Comparison of ENCODE assay signal across 10 mouse cellular contexts in the genomic region with DNA sequence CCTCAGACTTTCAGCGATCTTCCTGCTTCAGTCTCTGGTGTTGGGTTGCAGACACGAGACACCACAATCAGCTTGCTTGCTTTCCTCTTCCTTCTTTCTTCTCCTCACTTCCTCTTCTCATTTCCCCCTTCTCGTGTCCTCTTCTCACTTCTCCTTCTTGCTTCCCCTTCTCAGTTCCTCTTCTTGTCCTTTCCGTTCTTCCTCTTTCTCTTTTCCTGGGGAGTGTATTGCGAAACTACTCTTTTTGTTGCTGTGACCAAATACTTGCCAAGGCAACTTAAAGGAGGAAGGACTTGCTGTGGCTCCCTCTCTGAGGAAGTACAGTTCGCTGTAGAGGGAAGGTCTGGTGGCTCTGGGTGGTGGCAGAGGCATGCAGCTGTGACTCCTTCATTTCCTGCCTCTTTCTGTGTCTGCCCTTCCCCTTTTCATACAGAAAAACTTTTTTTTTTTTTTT. TPM values are rescaled to one million over a fixed set of nuclear protein-coding genes. Genes with fewer than 3 reads are reported as not detected.
A peak's percentile ranks its signal among the peaks of the same experiment; 100 is the strongest.
DNase-seq lines count a peak whose midpoint lies in the region; ATAC-seq and TF ChIP-seq lines count a peak whose summit lies in the region.
"Had no signal": no experiment of that assay in that cellular context is flagged by ENCODE, and none has a peak within 500 bp of the region (broad histone marks: within the 10 kb centered on the region; RNA-seq: fewer than 3 reads in every experiment).

No protein-coding gene starts in this region.

- no peak overlapping the region for H3K4me2 ChIP-seq in limb, embryonic 13.5 days (replicated peaks)
- H3K4me2 ChIP-seq in liver, embryonic 11.5 days = no peak overlapping the region
- H3K4me2 ChIP-seq in stomach, postnatal 0 days (replicated peaks; ENCODE audit: low read depth) = no peak overlapping the region
- H3K4me2 ChIP-seq: lung, embryonic 14.5 days; neural tube, embryonic 15.5 days had no signal

- H3K27ac ChIP-seq in limb, embryonic 13.5 days = peak overlapping the region; percentile 22; the same call in 1 of the 2 replicates
- H3K27ac ChIP-seq in limb, embryonic 10.5 days = no peak overlapping the region
- H3K27ac ChIP-seq in liver, embryonic 11.5 days (ENCODE audit: low read depth, low read length) = peak overlapping the region; percentile 46; the same call in 1 of the 2 replicates
- H3K27ac ChIP-seq in stomach, postnatal 0 days (replicated peaks) = peak overlapping the region; percentile 20
- H3K27ac ChIP-seq: neural tube, embryonic 15.5 days had no signal

- TF ChIP-seq EP300 in stomach, postnatal 0 days (optimal IDR thresholded peaks at IDR 0.05) = no peak

- no peak overlapping the region for H3K4me3 ChIP-seq in limb, embryonic 13.5 days
- no peak overlapping the region for H3K4me3 ChIP-seq in limb, embryonic 10.5 days
- H3K4me3 ChIP-seq in G1E (ENCODE audit: low read depth, low read length) = no peak overlapping the region
- H3K4me3 ChIP-seq in liver, embryonic 11.5 days (ENCODE audit: low read depth, low read length) = no peak overlapping the region
- H3K4me3 ChIP-seq in stomach, postnatal 0 days (ENCODE audit: low read depth, low read length) = no peak overlapping the region
- H3K4me3 ChIP-seq: neural tube, embryonic 15.5 days had no signal

- no peaks in the 10 kb centered on the region for H3K27me3 ChIP-seq in limb, embryonic 13.5 days
- H3K27me3 ChIP-seq in limb, embryonic 10.5 days (ENCODE audit: low read depth, poor library complexity, severe bottlenecking) = no peaks in the 10 kb centered on the region
- H3K27me3 ChIP-seq in G1E (ENCODE audit: insufficient read depth, low read length) = peaks cover 14% of the 10 kb centered on the region
- H3K27me3 ChIP-seq in liver, embryonic 11.5 days (replicated peaks; ENCODE audit: control insufficient read depth, insufficient read depth, low read length) = no peaks in the 10 kb centered on the region
- no peaks in the 10 kb centered on the region for H3K27me3 ChIP-seq in stomach, postnatal 0 days (ENCODE audit: control insufficient read depth, insufficient read depth, low read length)
- H3K27me3 ChIP-seq: neural tube, embryonic 15.5 days had no signal

- DNase-seq in limb, embryonic 10.5 days (ENCODE audit: low spot score) = no peak
- DNase-seq in G1E (ENCODE audit: low spot score) = peak; percentile 20
- DNase-seq in liver, embryonic 11.5 days (ENCODE audit: low spot score) = no peak
- no peak for DNase-seq in stomach, postnatal 0 days (ENCODE audit: low spot score)
- DNase-seq in adrenal gland, postnatal 25 days = no peak
- DNase-seq in adrenal gland, postnatal 4 days (ENCODE audit: low spot score in 2 of 2) = no peak
- no peak for DNase-seq in urinary bladder, postnatal 10 days (ENCODE audit: low spot score)
- DNase-seq: lung, embryonic 14.5 days had no signal

- WGBS in limb, embryonic 13.5 days = 68% methylated on average over 6 of the region's 6 CpGs
- WGBS in limb, embryonic 10.5 days = 70% methylated on average over 6 of the region's 6 CpGs
- WGBS in liver, embryonic 11.5 days = 41% methylated on average over 6 of the region's 6 CpGs
- 66% methylated on average over 6 of the region's 6 CpGs for WGBS in stomach, postnatal 0 days

- no peaks in the 10 kb centered on the region for H3K9me3 ChIP-seq in limb, embryonic 13.5 days
- no peaks in the 10 kb centered on the region for H3K9me3 ChIP-seq in limb, embryonic 10.5 days (replicated peaks)
- no peaks in the 10 kb centered on the region for H3K9me3 ChIP-seq in G1E (replicated peaks)
- H3K9me3 ChIP-seq in liver, embryonic 11.5 days (ENCODE audit: control insufficient read depth, low read length) = no peaks in the 10 kb centered on the region
- no peaks in the 10 kb centered on the region for H3K9me3 ChIP-seq in stomach, postnatal 0 days (ENCODE audit: control insufficient read depth, low read length)
- H3K9me3 ChIP-seq: neural tube, embryonic 15.5 days had no signal

- H3K4me1 ChIP-seq in limb, embryonic 13.5 days = peaks cover 14% of the 10 kb centered on the region
- H3K4me1 ChIP-seq in limb, embryonic 10.5 days = peaks cover 38% of the 10 kb centered on the region
- peaks cover 26% of the 10 kb centered on the region for H3K4me1 ChIP-seq in G1E (ENCODE audit: insufficient read depth, low read depth, low read length)
- peaks cover 22% of the 10 kb centered on the region for H3K4me1 ChIP-seq in liver, embryonic 11.5 days (replicated peaks; ENCODE audit: control insufficient read depth, insufficient read depth, low read length)
- no peaks in the 10 kb centered on the region for H3K4me1 ChIP-seq in stomach, postnatal 0 days (replicated peaks; ENCODE audit: control insufficient read depth, insufficient read depth)
- H3K4me1 ChIP-seq: neural tube, embryonic 15.5 days had no signal

- H3K9ac ChIP-seq in limb, embryonic 13.5 days = no peak overlapping the region
- no peak overlapping the region for H3K9ac ChIP-seq in liver, embryonic 11.5 days (ENCODE audit: low read depth, low read length)
- H3K9ac ChIP-seq in stomach, postnatal 0 days (ENCODE audit: low read length) = no peak overlapping the region
- H3K9ac ChIP-seq: lung, embryonic 14.5 days; neural tube, embryonic 15.5 days had no signal

- no peaks in the 10 kb centered on the region for H3K36me3 ChIP-seq in limb, embryonic 13.5 days
- no peaks in the 10 kb centered on the region for H3K36me3 ChIP-seq in limb, embryonic 10.5 days
- no peaks in the 10 kb centered on the region for H3K36me3 ChIP-seq in G1E (replicated peaks)
- H3K36me3 ChIP-seq in liver, embryonic 11.5 days (ENCODE audit: control insufficient read depth, insufficient read depth, low read length) = no peaks in the 10 kb centered on the region
- no peaks in the 10 kb centered on the region for H3K36me3 ChIP-seq in stomach, postnatal 0 days (ENCODE audit: control insufficient read depth, insufficient read depth, low read length)
- H3K36me3 ChIP-seq: neural tube, embryonic 15.5 days had no signal

- no peak for TF ChIP-seq CTCF in G1E (IDR thresholded peaks at IDR 0.05; ENCODE audit: low read depth, low read length)
- TF ChIP-seq CTCF in stomach, postnatal 0 days (IDR thresholded peaks at IDR 0.05; ENCODE audit: low read depth) = no peak

- ATAC-seq in limb, embryonic 13.5 days (ENCODE audit: low FRiP score, low read depth) = no peak
- peak; percentile 68 for ATAC-seq in G1E (ENCODE audit: extremely low read depth, insufficient number of reproducible peaks, low FRiP score, poor library complexity, severe bottlenecking)
- ATAC-seq in liver, embryonic 11.5 days (replicated peaks; ENCODE audit: low FRiP score) = no peak
- no peak for ATAC-seq in stomach, postnatal 0 days (ENCODE audit: low FRiP score, low TSS enrichment)

RNA-seq across cellular contexts. Expression of a gene that starts 35.2 kb away (rescaled TPM):
- polyA plus RNA-seq in limb, embryonic 13.5 days (2015; fragmentation: Nextera tagmentation; extraction: Ambion mirVana) = 126 and 131 TPM in 2 replicates
- polyA plus RNA-seq in limb, embryonic 10.5 days (2016; fragmentation: Nextera tagmentation; extraction: Ambion mirVana) = 148 and 162 TPM in 2 replicates
- 79.5 and 86.8 TPM in 2 replicates for total RNA-seq in G1E (2014; fragmentation: Nextera tagmentation)
- 73.4 and 77.8 TPM in 2 replicates for total RNA-seq in G1E (2017)
- polyA plus RNA-seq in G1E (2012) = 89.3 and 107 TPM in 2 replicates
- polyA plus RNA-seq in liver, embryonic 11.5 days (2014; fragmentation: Nextera tagmentation; extraction: Ambion mirVana) = 137 and 144 TPM in 2 replicates
- 143 TPM in 2 replicates for polyA plus RNA-seq in stomach, postnatal 0 days (2015; fragmentation: Nextera tagmentation; extraction: Ambion mirVana)
- 192 and 215 TPM in 2 replicates for total RNA-seq in adrenal gland, postnatal 25 days (2021)
- total RNA-seq in adrenal gland, postnatal 4 days (2021) = 100 to 1,000 TPM; 161 TPM
